Mouse (Mus musculus): Measurements from ENCODE around the gene Msmb. TPM values are rescaled to one million over a fixed set of nuclear protein-coding genes. Genes with fewer than 3 reads are reported as not detected.

The Msmb gene
- polyA plus RNA-seq, 1 experiment from 2014 or later: not detected

Other genes starting within 250 kb of the Msmb start
- gene Galnt15, start 113.0 kb upstream of the Msmb start, polyA plus RNA-seq (2014; fragmentation: Nextera tagmentation; extraction: Ambion mirVana): 0.04 and 0.20 TPM in 2 replicates
- gene Oxnad1, start 56.6 kb upstream of the Msmb start, polyA plus RNA-seq (2014; fragmentation: Nextera tagmentation; extraction: Ambion mirVana): 14.7 and 19.3 TPM in 2 replicates
- gene Dph3, start 56.3 kb upstream of the Msmb start, polyA plus RNA-seq (2014; fragmentation: Nextera tagmentation; extraction: Ambion mirVana): 95.7 and 96.1 TPM in 2 replicates
- gene Ncoa4, start 17.8 kb downstream of the Msmb start, polyA plus RNA-seq (2014; fragmentation: Nextera tagmentation; extraction: Ambion mirVana): 89.3 and 92.7 TPM in 2 replicates
- gene Timm23, start 59.9 kb downstream of the Msmb start, polyA plus RNA-seq (2014; fragmentation: Nextera tagmentation; extraction: Ambion mirVana): 315 and 318 TPM in 2 replicates
- 74.2 and 81.7 TPM in 2 replicates for gene Parg, start 59.9 kb downstream of the Msmb start, polyA plus RNA-seq (2014; fragmentation: Nextera tagmentation; extraction: Ambion mirVana)
- gene Ogdhl, start 180.0 kb downstream of the Msmb start, polyA plus RNA-seq (2014; fragmentation: Nextera tagmentation; extraction: Ambion mirVana): 13.2 and 17.1 TPM in 2 replicates
- gene 1700024G13Rik, start 246.4 kb downstream of the Msmb start, polyA plus RNA-seq (2014; fragmentation: Nextera tagmentation; extraction: Ambion mirVana): 0.34 TPM in 1 of 2 replicates, not detected in the other

Data from embryonic facial prominence, embryonic 11.5 days (tissue).